8 mouse cellular contexts compared by ENCODE assay signal in genomic region chr12:104936223-104936622, GRCm38 (mm10).
DNase-seq lines count a peak whose midpoint lies in the region; ATAC-seq and TF ChIP-seq lines count a peak whose summit lies in the region.
"Had no signal": no experiment of that assay in that cellular context is flagged by ENCODE, and none has a peak within 500 bp of the region (broad histone marks: within the 10 kb centered on the region; RNA-seq: fewer than 3 reads in every experiment).

No protein-coding gene starts in this region.

- H3K9ac ChIP-seq in ES-Bruce4 (ENCODE audit: low read depth, poor library complexity, severe bottlenecking): no peak overlapping the region
- no peak overlapping the region for H3K9ac ChIP-seq in liver, postnatal 0 days (replicated peaks)
- H3K9ac ChIP-seq: limb, embryonic 15.5 days had no signal

- WGBS in liver, postnatal 0 days (ENCODE audit: insufficient replicate concordance): 76% methylated on average over 4 of the region's 4 CpGs

- no peak overlapping the region for H3K4me2 ChIP-seq in liver, postnatal 0 days (ENCODE audit: low read depth, low read length)
- H3K4me2 ChIP-seq: limb, embryonic 15.5 days had no signal

- H3K27me3 ChIP-seq in ES-Bruce4 (ENCODE audit: control insufficient read depth, insufficient read depth, low read length, poor library complexity, severe bottlenecking): no peaks in the 10 kb centered on the region
- H3K27me3 ChIP-seq in liver, postnatal 0 days (ENCODE audit: insufficient read depth, low read length): no peaks in the 10 kb centered on the region

- no peak overlapping the region for H3K27ac ChIP-seq in ES-Bruce4 (ENCODE audit: insufficient read depth, low read length)
- H3K27ac ChIP-seq in liver, postnatal 0 days (ENCODE audit: low read depth): no peak overlapping the region
- H3K27ac ChIP-seq: limb, embryonic 15.5 days had no signal

- peak; percentile 82 for TF ChIP-seq CTCF in ES-Bruce4 (IDR thresholded peaks at IDR 0.05; ENCODE audit: low read depth, low read length)
- TF ChIP-seq CTCF in liver, postnatal 0 days (IDR thresholded peaks at IDR 0.05; ENCODE audit: low read depth): peak; percentile 87

- no peaks in the 10 kb centered on the region for H3K4me1 ChIP-seq in ES-Bruce4 (ENCODE audit: control insufficient read depth, insufficient read depth, low read length)
- H3K4me1 ChIP-seq in liver, postnatal 0 days (ENCODE audit: insufficient read depth): no peaks in the 10 kb centered on the region

- no peak for ATAC-seq in liver, postnatal 0 days

- no peaks in the 10 kb centered on the region for H3K36me3 ChIP-seq in ES-Bruce4 (ENCODE audit: control insufficient read depth, insufficient read depth, low read length, poor library complexity, severe bottlenecking)
- peaks cover 55% of the 10 kb centered on the region for H3K36me3 ChIP-seq in liver, postnatal 0 days (replicated peaks; ENCODE audit: insufficient read depth, low read length)
- H3K36me3 ChIP-seq: limb, embryonic 15.5 days had no signal

- no peak overlapping the region for H3K4me3 ChIP-seq in ES-Bruce4 (ENCODE audit: low read depth, low read length)
- H3K4me3 ChIP-seq in liver, postnatal 0 days (ENCODE audit: low read depth, low read length): no peak overlapping the region
- H3K4me3 ChIP-seq: limb, embryonic 15.5 days had no signal

- DNase-seq in kidney, postnatal 10 days: peak; percentile 66
- DNase-seq in kidney, postnatal 14 days: no peak
- DNase-seq in ZHBTc4 (ENCODE audit: low read depth, low spot score): peak; percentile 86
- peak; percentile 68 for DNase-seq in liver, postnatal 0 days
- DNase-seq in gastrocnemius, adult 18-20 months (ENCODE audit: low spot score): no peak
- no peak for DNase-seq in right cerebral cortex, postnatal 10 days (ENCODE audit: low spot score in 2 of 2)

- TF ChIP-seq POLR2A in ES-Bruce4 (IDR thresholded peaks at IDR 0.05; ENCODE audit: insufficient read depth, low read length): no peak

- TF ChIP-seq EP300 in ES-Bruce4 (IDR thresholded peaks at IDR 0.05; ENCODE audit: insufficient read depth, low read depth, low read length): no peak
- TF ChIP-seq EP300 in liver, postnatal 0 days (IDR thresholded peaks at IDR 0.05; ENCODE audit: low read depth): no peak

- H3K9me3 ChIP-seq in ES-Bruce4 (replicated peaks; ENCODE audit: control insufficient read depth, insufficient read depth, low read length, poor library complexity, severe bottlenecking): no peaks in the 10 kb centered on the region
- H3K9me3 ChIP-seq in liver, postnatal 0 days (ENCODE audit: low read length): peaks cover 5% of the 10 kb centered on the region; the same call in 1 of the 2 replicates

Comparison
In these comparisons a context has a peak if more than half of its experiments do, and no peak if none do; other contexts are left out.
1. DNase-seq: peak in kidney, postnatal 10 days (single experiment), ZHBTc4 (single experiment) and liver, postnatal 0 days (single experiment); none in kidney, postnatal 14 days (single experiment), gastrocnemius, adult 18-20 months (single experiment) and right cerebral cortex, postnatal 10 days (0 of 2).